Mouse (Mus musculus) erythroblast, embryonic 14.5 days (primary cell): ENCODE measurements around the gene Rilpl1. TPM values are rescaled to one million over a fixed set of nuclear protein-coding genes. Genes with fewer than 3 reads are reported as not detected.
"Not testable (repeated sequence)": the region's sequence is repeated elsewhere in the genome, so short reads cannot be mapped to it uniquely, and the experiment has no call there.

Experiments
- H3K27me3 ChIP-seq: 2 replicates; pipeline ENCODE4 v1.6.1; 2012; ENCODE audit warnings: inconsistent platforms; ENCODE audit not compliant: control insufficient read depth
- H3K36me3 ChIP-seq: 2 replicates; pipeline ENCODE4 v1.6.1; 2012; ENCODE audit warnings: mild to moderate bottlenecking, inconsistent platforms; ENCODE audit not compliant: control insufficient read depth
- H3K4me1 ChIP-seq: 2 replicates; pipeline ENCODE4 v1.6.1; 2012; ENCODE audit warnings: inconsistent platforms; ENCODE audit not compliant: control insufficient read depth
- H3K4me3 ChIP-seq: replicated peaks from 2 replicates; pipeline ENCODE3; 2012; ENCODE audit warnings: moderate library complexity, mild to moderate bottlenecking, inconsistent platforms
- H3K9me3 ChIP-seq: 2 replicates; pipeline ENCODE4 v1.6.1; 2012; ENCODE audit warnings: low read length, inconsistent platforms, mixed read lengths; ENCODE audit not compliant: control insufficient read depth
- GATA1 ChIP-seq: IDR thresholded peaks from 2 replicates; pipeline ENCODE4 v1.6.1; 2012; ENCODE audit warnings: low read length, inconsistent platforms, mixed read lengths
- TAL1 ChIP-seq: IDR thresholded peaks from 3 replicates; pipeline ENCODE4 v1.6.1; 2012; ENCODE audit warnings: low read length, inconsistent platforms, mixed read lengths
- polyA plus RNA-seq: library from polyadenylated mRNA; stranded (reverse); fragments of >175 nt; gene quantifications from 2 replicates; pipeline ENCODE4 v1.2.3, GENCODE M21; 2012

The Rilpl1 gene
- polyA plus RNA-seq, 1 experiment = 0.02 TPM

GRCm38 (mm10) chr5:124467766-124468165 is 63.4 kb downstream of the Rilpl1 start:
- TF ChIP-seq TAL1 (no peak), GATA1 (no peak)
- peaks cover 28% of the 10 kb centered on the region for H3K36me3 ChIP-seq
- H3K9me3 ChIP-seq = no peaks in the 10 kb centered on the region
- H3K4me3 ChIP-seq = no peak overlapping the region
- H3K27me3 ChIP-seq = no peaks in the 10 kb centered on the region
- H3K4me1 ChIP-seq = peaks cover 3% of the 10 kb centered on the region

GRCm38 (mm10) chr5:124464905-124465304 is 66.3 kb downstream of the Rilpl1 start:
- Histone ChIP-seq H3K4me1 (peaks cover 3% of the 10 kb centered on the region), H3K27me3 (no peaks in the 10 kb centered on the region), H3K36me3 (peaks cover 56% of the 10 kb centered on the region), H3K4me3 (no peak overlapping the region), H3K9me3 (no peaks in the 10 kb centered on the region)
- TF ChIP-seq GATA1 (no peak), TAL1 (no peak)

DNA sequence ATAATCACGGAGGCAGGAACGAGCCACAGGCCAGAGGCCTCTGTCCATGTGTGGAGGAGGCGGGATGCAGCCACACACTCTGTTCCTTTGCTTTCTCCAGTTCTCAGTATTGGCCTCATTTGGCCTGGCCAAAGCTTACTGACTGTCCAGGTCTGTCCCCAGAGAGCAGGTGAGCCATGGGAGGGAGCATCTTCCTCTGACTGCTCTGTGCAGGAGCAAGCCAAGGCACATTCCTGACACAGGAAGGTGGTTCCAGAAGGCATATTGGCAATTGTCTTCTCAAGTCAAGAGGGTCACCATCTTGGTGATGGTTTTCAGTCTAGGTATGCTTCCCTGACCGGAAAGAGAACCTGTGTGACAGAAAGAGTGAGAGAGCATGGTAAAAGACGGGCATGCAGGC is 67.7 kb downstream of the Rilpl1 start:
- H3K9me3 ChIP-seq = no peaks in the 10 kb centered on the region
- TF ChIP-seq TAL1 = no peak
- no peak for TF ChIP-seq GATA1
- no peak overlapping the region for H3K4me3 ChIP-seq
- peaks cover 62% of the 10 kb centered on the region for H3K36me3 ChIP-seq
- H3K27me3 ChIP-seq = no peaks in the 10 kb centered on the region
- peaks cover 6% of the 10 kb centered on the region for H3K4me1 ChIP-seq

- Histone ChIP-seq H3K36me3 (peaks cover 68% of the 10 kb centered on the region), H3K9me3 (no peaks in the 10 kb centered on the region), H3K27me3 (no peaks in the 10 kb centered on the region), H3K4me1 (peaks cover 5% of the 10 kb centered on the region), H3K4me3 (no peak overlapping the region)
- TF ChIP-seq TAL1 (no peak), GATA1 (no peak)
Measured at GRCm38 (mm10) chr5:124462297-124463025, 68.7 kb downstream of the Rilpl1 start.

DNA sequence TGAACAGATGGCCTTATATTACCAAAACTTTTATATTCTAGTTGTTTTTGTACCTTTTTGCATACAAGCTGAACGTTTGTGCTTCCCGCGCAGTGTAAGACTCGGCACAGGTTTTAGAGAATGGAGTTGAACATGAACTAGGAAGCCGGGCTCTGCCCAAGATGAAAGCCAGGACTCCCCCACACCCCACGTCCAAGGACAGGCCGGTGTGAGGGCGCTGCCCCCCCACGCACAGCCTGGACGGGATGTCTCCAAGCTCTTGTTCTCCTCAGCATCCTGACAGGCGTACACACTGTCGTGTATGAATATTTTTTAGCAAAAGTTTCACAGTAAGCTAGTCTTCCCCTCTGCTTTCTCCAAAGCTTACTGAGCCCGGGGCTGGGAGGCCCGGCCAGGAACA is 70.3 kb downstream of the Rilpl1 start:
- H3K27me3 ChIP-seq, H3K9me3 ChIP-seq, H3K4me3 ChIP-seq, H3K4me1 ChIP-seq: not testable (repeated sequence)
- H3K36me3 ChIP-seq = peaks cover 78% of the 10 kb centered on the region

DNA sequence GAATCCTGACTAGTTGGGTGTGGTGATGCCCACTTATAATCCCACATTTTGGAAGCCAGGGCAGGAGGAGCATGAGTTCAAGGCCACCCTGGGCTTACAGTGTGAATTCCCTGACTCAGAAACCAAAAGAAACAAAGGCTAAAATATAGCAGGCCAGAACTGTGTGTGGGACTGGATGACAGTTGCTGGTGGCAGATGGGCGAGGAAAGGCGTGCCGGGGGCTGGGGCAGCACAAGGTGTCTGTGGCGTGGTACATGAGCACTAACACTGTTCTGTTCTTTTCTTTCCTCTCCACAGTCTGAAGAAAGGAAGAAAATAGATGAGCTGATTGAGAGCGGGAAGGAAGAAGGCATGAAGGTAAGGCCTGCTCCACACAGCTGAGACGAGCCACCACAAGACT is 74.4 kb downstream of the Rilpl1 start:
- H3K9me3 ChIP-seq = no peaks in the 10 kb centered on the region
- H3K4me3 ChIP-seq = no peak overlapping the region
- TF ChIP-seq GATA1 (no peak), TAL1 (no peak)
- no peaks in the 10 kb centered on the region for H3K27me3 ChIP-seq
- peaks cover 26% of the 10 kb centered on the region for H3K4me1 ChIP-seq
- peaks cover 99% of the 10 kb centered on the region for H3K36me3 ChIP-seq

GRCm38 (mm10) chr5:124454082-124454419 is 77.1 kb downstream of the Rilpl1 start:
- Histone ChIP-seq H3K4me3 (no peak overlapping the region), H3K27me3 (no peaks in the 10 kb centered on the region), H3K9me3 (no peaks in the 10 kb centered on the region), H3K36me3 (peaks cover 100% of the 10 kb centered on the region), H3K4me1 (peaks cover 53% of the 10 kb centered on the region)
- no peak for TF ChIP-seq TAL1
- TF ChIP-seq GATA1 = no peak

DNA sequence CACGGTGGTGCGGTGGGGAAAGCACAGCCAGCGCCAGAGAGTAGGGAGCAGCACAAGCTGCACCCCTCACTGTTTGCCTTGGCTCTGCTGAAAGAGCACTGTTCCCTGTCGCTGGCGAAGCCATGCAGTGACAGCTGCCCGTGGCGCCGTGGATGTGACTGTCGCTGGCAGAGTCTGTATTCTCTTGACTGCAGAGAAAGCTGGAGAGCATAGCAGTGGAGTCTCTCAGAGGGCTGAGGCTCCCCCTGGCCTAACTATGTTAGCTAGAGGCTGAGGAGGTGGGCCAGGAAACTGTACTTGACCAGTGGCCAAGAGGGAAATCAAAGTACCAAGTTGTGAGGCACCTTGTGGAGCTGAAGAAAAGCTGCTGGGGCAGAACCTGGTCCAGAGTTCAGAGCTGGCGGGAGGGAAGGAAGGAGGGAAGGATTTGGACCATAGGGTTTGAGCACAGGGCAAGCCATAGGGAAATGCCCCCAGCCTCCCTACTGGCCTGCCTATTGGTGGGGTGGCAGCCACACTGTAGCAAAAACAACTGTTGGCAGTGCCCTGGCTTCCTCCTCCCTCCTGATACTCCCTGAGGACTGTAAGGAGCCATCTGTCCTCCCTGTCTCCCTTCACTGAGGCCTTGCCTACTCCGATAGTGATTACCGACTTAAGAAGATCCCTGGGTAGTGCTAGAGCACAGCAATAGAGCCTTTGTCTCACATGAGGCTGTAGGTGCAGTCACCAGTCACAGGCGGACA is 77.7 kb downstream of the Rilpl1 start:
- Histone ChIP-seq H3K9me3 (no peaks in the 10 kb centered on the region), H3K4me1 (peaks cover 55% of the 10 kb centered on the region), H3K4me3 (no peak overlapping the region), H3K36me3 (peaks cover 100% of the 10 kb centered on the region), H3K27me3 (no peaks in the 10 kb centered on the region)
- TF ChIP-seq GATA1 (no peak), TAL1 (no peak)

DNA sequence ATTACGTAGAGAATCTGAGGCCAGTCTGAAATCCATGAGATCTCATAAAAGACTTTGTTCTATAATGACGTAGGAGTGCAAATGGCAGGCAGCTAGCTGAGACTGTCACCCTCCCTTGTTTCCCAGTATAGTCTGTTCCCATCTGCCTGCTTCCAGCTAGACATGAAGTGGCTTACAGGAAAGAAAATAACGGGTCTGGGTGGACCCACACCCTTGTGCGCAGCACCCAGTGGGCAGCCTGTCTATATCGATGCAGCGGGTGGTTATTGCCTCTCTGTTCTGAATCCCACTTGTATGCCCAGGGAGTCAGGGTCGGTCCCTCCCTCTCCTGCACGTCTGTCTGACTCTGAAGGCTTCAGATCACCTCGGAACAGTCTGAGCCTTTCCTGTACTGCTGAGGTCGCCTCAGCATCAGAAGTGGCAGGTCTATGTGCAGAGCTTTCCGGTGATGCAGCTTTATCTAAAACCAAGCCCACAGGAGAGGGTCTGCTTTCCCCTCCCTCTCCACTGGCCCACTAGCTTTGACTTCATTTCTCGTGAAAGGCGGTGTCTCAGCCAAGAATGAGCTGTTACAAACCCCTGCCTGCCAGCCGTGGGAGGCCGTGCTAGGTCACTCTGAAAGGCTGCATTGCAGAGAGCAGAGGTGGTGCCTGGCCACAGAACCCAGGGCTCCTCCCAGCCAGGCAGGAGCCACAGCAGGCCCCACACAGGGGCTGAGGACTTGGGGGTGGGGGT is 78.5 kb downstream of the Rilpl1 start:
- no peak overlapping the region for H3K4me3 ChIP-seq

More for the DNA sequence above, 78.5 kb downstream of the Rilpl1 start:
- Histone ChIP-seq H3K4me1 (peaks cover 61% of the 10 kb centered on the region), H3K36me3 (peaks cover 100% of the 10 kb centered on the region), H3K27me3 (no peaks in the 10 kb centered on the region), H3K9me3 (no peaks in the 10 kb centered on the region)
- no peak for TF ChIP-seq GATA1
- no peak for TF ChIP-seq TAL1
